Mouse (Mus musculus): ENCODE results near the gene Pakap. TPM values are rescaled to one million over a fixed set of nuclear protein-coding genes. Genes with fewer than 3 reads are reported as not detected.

Pakap gene
- polyA plus RNA-seq, 1 experiment: not detected

DNA sequence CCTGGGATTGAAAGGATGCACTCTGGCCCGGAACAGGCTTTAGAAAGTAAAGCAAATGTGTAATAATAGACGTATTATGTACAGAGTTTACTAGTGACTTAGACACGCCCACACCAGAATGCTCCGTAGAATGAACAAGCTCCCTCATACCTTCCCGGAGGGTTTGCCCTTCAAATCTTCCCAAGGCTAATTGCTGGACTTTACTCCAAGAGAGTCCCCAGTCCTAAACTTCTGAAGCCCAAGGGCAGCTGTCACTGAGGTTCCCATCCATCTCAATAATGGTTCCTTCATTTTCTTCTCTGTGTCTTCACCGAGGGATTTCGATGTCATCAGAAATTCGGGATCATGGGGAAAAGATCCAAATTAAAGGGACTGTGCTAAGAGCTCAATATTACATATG, 321.8 kb downstream of the Pakap start:
- H3K4me3 ChIP-seq (replicated peaks): no peak overlapping the region
- no peaks in the 10 kb centered on the region for H3K4me1 ChIP-seq (ENCODE audit: control insufficient read depth)
- TF ChIP-seq TAL1 (IDR thresholded peaks at IDR 0.05; ENCODE audit: low read length) (no peak), GATA1 (IDR thresholded peaks at IDR 0.05; ENCODE audit: low read length) (no peak)
- no peaks in the 10 kb centered on the region for H3K36me3 ChIP-seq (ENCODE audit: control insufficient read depth)
- no peaks in the 10 kb centered on the region for H3K9me3 ChIP-seq (ENCODE audit: control insufficient read depth, low read length)
- H3K27me3 ChIP-seq (ENCODE audit: control insufficient read depth): no peaks in the 10 kb centered on the region

DNA sequence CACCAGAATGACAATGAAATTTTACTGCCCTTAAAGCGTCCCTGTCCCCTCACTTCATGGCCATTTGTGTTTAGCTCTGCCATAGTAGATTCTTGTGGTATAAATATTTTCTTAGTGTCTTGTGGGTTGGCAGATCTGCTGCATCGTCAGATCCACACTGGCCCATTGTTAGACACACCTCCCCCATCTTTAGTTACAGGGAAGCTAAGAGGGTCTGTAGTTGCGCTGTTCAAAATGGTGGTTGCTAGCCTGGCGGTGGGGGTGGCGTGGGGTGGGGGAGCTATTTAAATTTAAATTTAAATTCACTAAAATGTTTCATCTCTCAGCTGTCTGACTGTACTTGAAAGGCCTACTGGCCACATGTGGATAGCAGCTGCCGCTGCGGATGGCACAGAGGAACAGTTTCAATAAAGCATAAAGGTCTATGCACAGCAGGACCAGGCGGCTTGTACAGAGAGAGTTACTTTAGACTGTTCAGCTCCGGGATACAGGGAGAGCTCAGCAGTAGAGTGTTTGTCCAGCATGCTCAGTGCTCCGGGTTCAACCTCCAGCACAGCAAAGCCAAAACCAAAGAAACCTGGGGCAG, 324.1 kb downstream of the Pakap start:
- no peaks in the 10 kb centered on the region for H3K36me3 ChIP-seq (ENCODE audit: control insufficient read depth)
- TF ChIP-seq GATA1 (IDR thresholded peaks at IDR 0.05; ENCODE audit: low read length): no peak
- no peak for TF ChIP-seq TAL1 (IDR thresholded peaks at IDR 0.05; ENCODE audit: low read length)

DNA sequence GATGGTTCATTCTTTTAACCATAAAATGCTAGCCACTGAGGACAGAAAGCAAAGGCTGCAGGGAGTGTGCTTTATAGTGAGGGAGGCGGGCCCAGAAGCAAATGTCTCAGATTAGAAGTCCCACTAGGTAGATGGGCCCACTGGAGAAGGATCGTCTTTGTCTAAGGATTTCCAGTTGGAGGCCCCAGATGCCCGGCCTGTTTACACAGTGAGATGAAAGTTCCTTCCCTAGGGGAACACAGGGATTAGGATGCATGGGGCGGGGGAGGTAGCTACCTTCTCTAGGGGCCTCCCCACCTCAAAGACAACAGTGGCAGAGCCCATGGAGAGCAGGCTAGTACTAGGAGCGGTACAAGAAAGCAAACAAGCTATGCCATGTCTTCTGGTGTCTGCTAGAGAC, 327.2 kb downstream of the Pakap start:
- no peaks in the 10 kb centered on the region for H3K27me3 ChIP-seq (ENCODE audit: control insufficient read depth)
- H3K4me1 ChIP-seq (ENCODE audit: control insufficient read depth): no peaks in the 10 kb centered on the region
- no peak for TF ChIP-seq TAL1 (IDR thresholded peaks at IDR 0.05; ENCODE audit: low read length)
- TF ChIP-seq GATA1 (IDR thresholded peaks at IDR 0.05; ENCODE audit: low read length): no peak
- no peaks in the 10 kb centered on the region for H3K36me3 ChIP-seq (ENCODE audit: control insufficient read depth)
- H3K9me3 ChIP-seq (ENCODE audit: control insufficient read depth, low read length): no peaks in the 10 kb centered on the region
- H3K4me3 ChIP-seq (replicated peaks): no peak overlapping the region

More for the DNA sequence above, 324.1 kb downstream of the Pakap start:
- H3K27me3 ChIP-seq (ENCODE audit: control insufficient read depth): no peaks in the 10 kb centered on the region
- no peaks in the 10 kb centered on the region for H3K4me1 ChIP-seq (ENCODE audit: control insufficient read depth)
- H3K9me3 ChIP-seq (ENCODE audit: control insufficient read depth, low read length): no peaks in the 10 kb centered on the region
- no peak overlapping the region for H3K4me3 ChIP-seq (replicated peaks)

DNA sequence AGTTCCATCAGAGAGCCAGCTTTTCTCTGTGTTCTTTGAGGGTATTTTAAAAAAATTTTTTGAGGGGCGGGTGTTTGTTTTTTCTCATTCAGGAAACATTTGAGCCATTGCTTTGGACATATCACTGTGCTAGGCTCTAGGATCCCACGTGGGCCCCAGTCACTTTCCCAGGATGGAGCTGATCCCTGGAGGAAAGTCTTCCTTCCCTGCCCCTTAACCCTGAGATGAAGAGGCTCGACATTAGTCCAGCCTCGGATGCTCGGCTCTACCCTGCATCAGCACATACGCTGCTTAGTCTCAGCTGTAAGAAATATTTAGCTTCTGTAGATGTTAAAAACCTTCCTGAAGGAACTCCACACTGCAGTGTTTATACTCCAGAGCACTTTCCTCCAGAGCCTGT, 327.9 kb downstream of the Pakap start:
- Histone ChIP-seq H3K36me3 (ENCODE audit: control insufficient read depth) (no peaks in the 10 kb centered on the region), H3K9me3 (ENCODE audit: control insufficient read depth, low read length) (no peaks in the 10 kb centered on the region), H3K4me3 (replicated peaks) (no peak overlapping the region), H3K27me3 (ENCODE audit: control insufficient read depth) (no peaks in the 10 kb centered on the region), H3K4me1 (ENCODE audit: control insufficient read depth) (no peaks in the 10 kb centered on the region)
- TF ChIP-seq GATA1 (IDR thresholded peaks at IDR 0.05; ENCODE audit: low read length): no peak
- TF ChIP-seq TAL1 (IDR thresholded peaks at IDR 0.05; ENCODE audit: low read length): no peak

DNA sequence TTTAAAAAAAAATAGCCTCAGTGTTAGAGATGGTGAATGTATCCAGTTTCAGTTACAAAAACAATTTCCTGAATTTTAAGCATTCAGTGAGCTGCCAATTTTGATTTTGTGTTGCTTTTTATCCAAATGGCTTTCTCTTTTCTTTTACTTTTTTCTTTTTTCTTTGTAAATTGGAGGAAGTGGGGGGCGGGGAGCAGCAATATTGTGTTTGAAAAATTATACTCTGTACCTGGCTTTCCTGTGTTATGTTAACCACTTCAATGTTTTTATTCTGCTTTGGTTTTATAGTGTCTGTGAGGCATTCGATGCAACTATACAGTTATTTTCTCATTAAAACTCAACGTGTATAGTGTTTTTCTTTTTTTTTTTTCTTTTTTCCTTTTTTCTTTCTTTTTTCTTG, 328.7 kb downstream of the Pakap start:
- H3K36me3 ChIP-seq (ENCODE audit: control insufficient read depth): no peaks in the 10 kb centered on the region
- TF ChIP-seq TAL1 (IDR thresholded peaks at IDR 0.05; ENCODE audit: low read length) (no peak), GATA1 (IDR thresholded peaks at IDR 0.05; ENCODE audit: low read length) (no peak)
- no peak overlapping the region for H3K4me3 ChIP-seq (replicated peaks)
- H3K27me3 ChIP-seq (ENCODE audit: control insufficient read depth): no peaks in the 10 kb centered on the region
- no peaks in the 10 kb centered on the region for H3K4me1 ChIP-seq (ENCODE audit: control insufficient read depth)
- no peaks in the 10 kb centered on the region for H3K9me3 ChIP-seq (ENCODE audit: control insufficient read depth, low read length)

DNA sequence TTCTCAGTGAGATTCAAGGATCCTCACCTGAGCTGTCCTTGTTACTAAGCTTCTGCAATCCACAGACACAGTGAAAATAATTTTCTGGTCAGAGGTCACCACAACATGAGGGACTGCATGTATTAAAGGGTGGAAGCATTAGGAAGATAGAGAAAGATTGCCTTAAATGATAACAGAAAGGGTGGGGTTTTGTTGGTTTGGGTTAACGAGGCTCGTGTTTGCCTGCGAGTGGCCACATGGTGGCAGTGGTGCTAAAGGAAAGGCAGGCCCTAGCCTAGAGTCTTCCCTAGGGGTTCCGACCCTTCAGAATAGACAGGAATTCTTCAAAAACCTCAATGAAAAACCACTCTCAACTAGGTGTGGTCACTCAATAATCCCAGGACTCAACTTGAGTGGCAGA, 333.2 kb downstream of the Pakap start:
- no peaks in the 10 kb centered on the region for H3K27me3 ChIP-seq (ENCODE audit: control insufficient read depth)
- no peaks in the 10 kb centered on the region for H3K36me3 ChIP-seq (ENCODE audit: control insufficient read depth)
- no peak for TF ChIP-seq GATA1 (IDR thresholded peaks at IDR 0.05; ENCODE audit: low read length)
- H3K4me1 ChIP-seq (ENCODE audit: control insufficient read depth): no peaks in the 10 kb centered on the region
- H3K9me3 ChIP-seq (ENCODE audit: control insufficient read depth, low read length): no peaks in the 10 kb centered on the region
- no peak overlapping the region for H3K4me3 ChIP-seq (replicated peaks)

DNA sequence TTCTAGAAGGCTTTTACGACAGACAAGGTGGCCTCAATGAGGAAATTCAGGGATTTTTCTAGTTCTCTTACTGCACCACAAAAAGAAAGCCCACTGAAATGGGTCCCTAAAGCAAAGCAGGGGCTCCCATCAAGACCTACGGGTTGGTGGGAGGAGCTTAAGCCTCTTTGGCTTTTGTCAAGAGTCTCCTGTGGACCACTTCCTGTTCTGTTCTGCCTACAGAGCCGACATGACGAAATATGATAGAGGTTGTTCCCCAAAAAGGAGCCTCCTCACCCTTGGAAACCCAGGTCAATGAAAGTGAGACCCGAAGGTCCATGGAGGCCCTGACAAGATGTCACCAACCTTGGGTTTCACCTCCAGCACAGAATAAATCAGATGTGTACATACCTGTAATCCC, 334.6 kb downstream of the Pakap start:
- Histone ChIP-seq H3K36me3 (ENCODE audit: control insufficient read depth) (no peaks in the 10 kb centered on the region), H3K27me3 (ENCODE audit: control insufficient read depth) (no peaks in the 10 kb centered on the region), H3K4me3 (replicated peaks) (no peak overlapping the region), H3K9me3 (ENCODE audit: control insufficient read depth, low read length) (no peaks in the 10 kb centered on the region), H3K4me1 (ENCODE audit: control insufficient read depth) (no peaks in the 10 kb centered on the region)
- TF ChIP-seq GATA1 (IDR thresholded peaks at IDR 0.05; ENCODE audit: low read length) (no peak), TAL1 (IDR thresholded peaks at IDR 0.05; ENCODE audit: low read length) (no peak)

DNA sequence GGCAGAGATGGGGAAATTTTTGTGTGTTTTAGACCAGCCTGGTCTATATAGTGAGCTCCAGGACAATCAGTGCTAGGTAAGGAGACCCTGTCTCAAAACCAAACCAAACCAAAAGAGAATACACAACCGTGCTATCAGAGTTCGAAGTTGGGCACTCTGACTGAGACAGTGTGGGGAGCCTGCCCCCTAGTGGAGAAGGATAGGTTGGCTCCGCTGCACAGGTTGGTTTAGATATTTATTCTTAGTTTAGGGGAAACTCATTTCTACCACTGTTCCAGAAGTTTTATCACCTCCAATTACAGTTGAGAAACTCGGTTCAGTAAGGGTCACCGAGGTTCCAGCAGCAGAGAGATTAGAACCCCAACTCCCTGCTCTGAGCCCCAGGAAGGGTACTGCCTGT, 336.2 kb downstream of the Pakap start:
- Histone ChIP-seq H3K9me3 (ENCODE audit: control insufficient read depth, low read length) (no peaks in the 10 kb centered on the region), H3K36me3 (ENCODE audit: control insufficient read depth) (no peaks in the 10 kb centered on the region), H3K4me3 (replicated peaks) (no peak overlapping the region), H3K27me3 (ENCODE audit: control insufficient read depth) (no peaks in the 10 kb centered on the region), H3K4me1 (ENCODE audit: control insufficient read depth) (no peaks in the 10 kb centered on the region)
- TF ChIP-seq GATA1 (IDR thresholded peaks at IDR 0.05; ENCODE audit: low read length): no peak
- no peak for TF ChIP-seq TAL1 (IDR thresholded peaks at IDR 0.05; ENCODE audit: low read length)

DNA sequence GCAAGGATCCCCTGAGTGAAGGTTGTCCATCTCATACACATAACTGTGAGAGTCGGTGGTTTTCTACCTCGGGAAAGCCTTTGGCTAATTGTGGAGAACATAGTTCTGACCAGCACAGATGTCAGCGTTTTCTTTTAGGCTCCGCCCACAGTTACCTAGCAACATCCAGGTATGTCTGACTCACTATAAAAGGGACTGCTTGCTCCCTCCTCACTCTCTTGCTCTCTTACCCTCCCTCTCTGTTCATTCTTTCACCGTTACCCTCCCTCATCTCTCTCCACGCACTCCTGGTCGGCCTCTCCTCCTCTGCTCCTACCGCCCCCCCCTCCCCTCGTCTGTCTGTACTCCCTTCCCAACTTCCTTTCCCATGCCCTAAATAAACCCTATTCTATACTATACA, 336.7 kb downstream of the Pakap start:
- Histone ChIP-seq H3K27me3 (ENCODE audit: control insufficient read depth) (no peaks in the 10 kb centered on the region), H3K4me1 (ENCODE audit: control insufficient read depth) (no peaks in the 10 kb centered on the region), H3K9me3 (ENCODE audit: control insufficient read depth, low read length) (no peaks in the 10 kb centered on the region), H3K4me3 (replicated peaks) (no peak overlapping the region), H3K36me3 (ENCODE audit: control insufficient read depth) (no peaks in the 10 kb centered on the region)
- TF ChIP-seq TAL1 (IDR thresholded peaks at IDR 0.05; ENCODE audit: low read length) (no peak), GATA1 (IDR thresholded peaks at IDR 0.05; ENCODE audit: low read length) (no peak)

DNA sequence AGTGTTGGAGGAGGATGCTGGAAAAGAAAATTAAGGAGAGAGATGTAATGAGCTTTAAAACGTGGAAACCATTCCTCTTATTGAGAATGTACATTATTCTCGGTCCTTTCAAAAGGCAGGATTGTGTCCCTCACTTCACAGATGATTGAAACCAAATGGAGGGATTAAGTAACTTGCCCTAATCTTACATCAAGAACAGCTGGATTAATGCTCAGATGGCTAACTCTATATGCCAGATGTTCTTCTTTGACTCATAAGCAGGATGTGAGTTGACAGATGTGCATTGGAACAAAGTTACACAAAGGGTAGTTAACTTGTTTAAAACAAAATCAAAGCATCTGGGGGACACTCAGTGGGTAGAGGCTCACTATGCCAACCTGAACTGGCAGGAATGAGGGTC, 338.7 kb downstream of the Pakap start:
- Histone ChIP-seq H3K4me1 (ENCODE audit: control insufficient read depth) (no peaks in the 10 kb centered on the region), H3K4me3 (replicated peaks) (no peak overlapping the region), H3K27me3 (ENCODE audit: control insufficient read depth) (no peaks in the 10 kb centered on the region), H3K36me3 (ENCODE audit: control insufficient read depth) (no peaks in the 10 kb centered on the region), H3K9me3 (ENCODE audit: control insufficient read depth, low read length) (no peaks in the 10 kb centered on the region)
- TF ChIP-seq GATA1 (IDR thresholded peaks at IDR 0.05; ENCODE audit: low read length) (no peak), TAL1 (IDR thresholded peaks at IDR 0.05; ENCODE audit: low read length) (no peak)

All from erythroblast, embryonic 14.5 days (primary cell).